Mouse (Mus musculus) kidney, embryonic 16.5 days (tissue): ENCODE data around the gene Tbk1. TPM values are rescaled to one million over a fixed set of nuclear protein-coding genes. Genes with fewer than 3 reads are reported as not detected.
A peak's percentile ranks its signal among the peaks of the same experiment; 100 is the strongest.

Experiments used
- ATAC-seq: fragments of 200-750 bp; cut with Nextera tagmentation; 2 replicates; pipeline ENCODE4 v1.8.0; 2017; ENCODE audit warnings: moderate TSS enrichment; ENCODE audit not compliant: low FRiP score, low TSS enrichment
- H3K27ac ChIP-seq: fragments of 300-500 bp; sonication (generic); 2 replicates; pipeline ENCODE4 v1.5.1; 2014; ENCODE audit warnings: low read length
- H3K27me3 ChIP-seq: fragments of 300-500 bp; sonication (generic); 2 replicates; pipeline ENCODE4 v1.6.1; 2014; ENCODE audit warnings: low read length, control low read depth, mixed read lengths; ENCODE audit not compliant: insufficient read depth
- H3K36me3 ChIP-seq: fragments of 300-500 bp; sonication (generic); 2 replicates; pipeline ENCODE4 v1.6.1; 2014; ENCODE audit warnings: low read length, control low read depth, mixed read lengths; ENCODE audit not compliant: insufficient read depth
- H3K4me1 ChIP-seq: fragments of 300-500 bp; sonication (generic); 2 replicates; pipeline ENCODE4 v1.6.1; 2014; ENCODE audit warnings: low read length, control low read depth, mixed read lengths; ENCODE audit not compliant: insufficient read depth
- H3K4me2 ChIP-seq: fragments of 300-500 bp; sonication (generic); replicated peaks from 2 replicates; pipeline ENCODE4 v1.6.1; 2014; ENCODE audit warnings: low read depth, low read length
- H3K4me3 ChIP-seq: fragments of 300-500 bp; sonication (generic); 2 replicates; pipeline ENCODE4 v1.5.1; 2014; ENCODE audit warnings: mild to moderate bottlenecking, low read length
- H3K9ac ChIP-seq: fragments of 300-500 bp; sonication (generic); replicated peaks from 2 replicates; pipeline ENCODE4 v1.6.1; 2014; ENCODE audit warnings: low read length
- H3K9me3 ChIP-seq: fragments of 300-500 bp; sonication (generic); 2 replicates; pipeline ENCODE4 v1.6.1; 2016; ENCODE audit warnings: low read length, control low read depth
- WGBS: fragments of 180-500 bp; shearing (Covaris S2); extraction: QIAGEN DNeasy Blood & Tissue Kit; methylation state at CpG from one replicate; pipeline ENCODE4 v1.1.7; 2014; 5-methylcytosine and 5-hydroxymethylcytosine counted together
- polyA plus RNA-seq: library from polyadenylated mRNA; unstranded; fragments of >200 nt; fragmentation: Nextera tagmentation; extraction: Ambion mirVana; gene quantifications from 2 replicates; pipeline ENCODE4 v1.2.1, GENCODE M21; 2015

Tbk1 gene
- polyA plus RNA-seq, 1 experiment from 2014 or later = 34.2 TPM

- Histone ChIP-seq H3K9me3 (no peaks in the 10 kb centered on the region), H3K4me1 (no peaks in the 10 kb centered on the region), H3K27ac (no peak overlapping the region), H3K4me3 (no peak overlapping the region), H3K27me3 (no peaks in the 10 kb centered on the region), H3K36me3 (peaks cover 74% of the 10 kb centered on the region), H3K4me2 (no peak overlapping the region), H3K9ac (no peak overlapping the region)
- ATAC-seq = no peak
- 80% methylated on average over 6 of the region's 6 CpGs for WGBS
These were observed 30.3 kb downstream of the Tbk1 start for GRCm38 (mm10) chr10:121556263-121556662.

GRCm38 (mm10) chr10:121550334-121550733, 36.3 kb downstream of the Tbk1 start:
- peaks cover 74% of the 10 kb centered on the region for H3K36me3 ChIP-seq
- ATAC-seq = no peak
- H3K27me3 ChIP-seq = no peaks in the 10 kb centered on the region

GRCm38 (mm10) chr10:121549670-121550069, 36.9 kb downstream of the Tbk1 start:
- Histone ChIP-seq H3K4me3 (no peak overlapping the region), H3K27me3 (no peaks in the 10 kb centered on the region), H3K4me1 (no peaks in the 10 kb centered on the region), H3K27ac (no peak overlapping the region), H3K4me2 (no peak overlapping the region), H3K9me3 (no peaks in the 10 kb centered on the region), H3K36me3 (peaks cover 70% of the 10 kb centered on the region), H3K9ac (no peak overlapping the region)
- ATAC-seq = no peak
- WGBS = 81% methylated on average over 5 of the region's 5 CpGs

More at GRCm38 (mm10) chr10:121550334-121550733, 36.3 kb downstream of the Tbk1 start:
- no peaks in the 10 kb centered on the region for H3K9me3 ChIP-seq
- H3K4me2 ChIP-seq = no peak overlapping the region
- H3K4me3 ChIP-seq = no peak overlapping the region
- H3K9ac ChIP-seq = no peak overlapping the region
- 78% methylated on average over 9 of the region's 9 CpGs for WGBS
- H3K4me1 ChIP-seq = no peaks in the 10 kb centered on the region
- no peak overlapping the region for H3K27ac ChIP-seq

DNA sequence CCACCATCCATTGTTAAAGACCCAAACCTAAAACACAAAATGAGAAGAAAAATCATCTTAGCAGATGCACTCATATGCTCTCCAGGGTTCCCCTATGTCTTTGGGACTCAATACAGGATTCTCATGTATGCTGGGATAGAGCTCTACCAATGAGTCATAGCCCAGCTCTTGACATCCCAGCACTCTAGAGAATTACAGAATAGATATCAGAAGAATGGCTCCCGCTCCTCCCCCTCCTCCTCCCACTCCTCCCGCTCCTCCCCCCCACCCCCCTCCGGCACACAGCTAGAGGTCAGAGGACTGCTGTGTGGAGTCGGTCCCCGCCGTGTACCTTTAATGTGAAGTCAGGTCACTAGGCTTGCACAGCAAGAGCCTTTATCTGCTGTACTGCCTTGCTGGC, 39.4 kb downstream of the Tbk1 start:
- H3K4me1 ChIP-seq = no peaks in the 10 kb centered on the region
- no peaks in the 10 kb centered on the region for H3K27me3 ChIP-seq
- no peak overlapping the region for H3K27ac ChIP-seq
- ATAC-seq = no peak
- H3K9me3 ChIP-seq = no peaks in the 10 kb centered on the region
- H3K4me3 ChIP-seq = no peak overlapping the region
- peaks cover 49% of the 10 kb centered on the region for H3K36me3 ChIP-seq
- H3K9ac ChIP-seq = no peak overlapping the region
- WGBS = 78% methylated on average over 6 of the region's 6 CpGs
- H3K4me2 ChIP-seq = no peak overlapping the region

GRCm38 (mm10) chr10:121543577-121543976, 43.0 kb downstream of the Tbk1 start:
- Histone ChIP-seq H3K36me3 (peaks cover 26% of the 10 kb centered on the region), H3K27ac (no peak overlapping the region), H3K4me2 (no peak overlapping the region), H3K27me3 (no peaks in the 10 kb centered on the region), H3K9ac (no peak overlapping the region), H3K9me3 (no peaks in the 10 kb centered on the region), H3K4me1 (no peaks in the 10 kb centered on the region), H3K4me3 (no peak overlapping the region)
- no peak for ATAC-seq
- 88% methylated on average over 6 of the region's 6 CpGs for WGBS

DNA sequence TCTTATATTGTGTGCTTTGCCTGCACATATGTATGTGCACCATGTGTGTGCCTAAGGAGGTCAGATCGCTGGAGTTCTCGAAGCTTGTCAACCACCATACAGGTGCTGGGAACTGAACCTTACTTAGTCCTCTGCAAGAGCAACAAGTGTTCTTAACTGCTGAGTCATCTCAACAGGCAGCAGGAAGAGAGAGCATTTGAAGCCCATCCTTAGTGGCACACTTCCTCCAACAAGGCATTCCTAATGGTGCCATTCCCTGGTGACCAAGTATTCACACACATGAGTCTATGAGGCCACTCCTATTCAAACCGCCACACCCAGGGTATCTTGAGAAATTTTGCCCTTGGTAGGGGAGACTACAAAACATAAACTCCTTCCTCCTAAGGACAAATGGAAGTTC, 44.4 kb downstream of the Tbk1 start:
- Histone ChIP-seq H3K9me3 (no peaks in the 10 kb centered on the region), H3K4me1 (no peaks in the 10 kb centered on the region), H3K9ac (no peak overlapping the region), H3K27ac (no peak overlapping the region), H3K4me3 (no peak overlapping the region), H3K27me3 (no peaks in the 10 kb centered on the region), H3K4me2 (no peak overlapping the region), H3K36me3 (peaks cover 17% of the 10 kb centered on the region)
- WGBS = 95% methylated on average over 3 of the region's 3 CpGs
- ATAC-seq = no peak

- Histone ChIP-seq H3K4me1 (peaks cover 10% of the 10 kb centered on the region; the same call in 1 of the 2 replicates), H3K36me3 (no peaks in the 10 kb centered on the region), H3K4me2 (no peak overlapping the region), H3K27me3 (no peaks in the 10 kb centered on the region), H3K9ac (no peak overlapping the region), H3K27ac (no peak overlapping the region), H3K9me3 (no peaks in the 10 kb centered on the region), H3K4me3 (no peak overlapping the region)
- ATAC-seq = no peak
- WGBS = 44% methylated on average over 4 of the region's 4 CpGs
These were observed 51.6 kb downstream of the Tbk1 start for GRCm38 (mm10) chr10:121534995-121535394.

DNA sequence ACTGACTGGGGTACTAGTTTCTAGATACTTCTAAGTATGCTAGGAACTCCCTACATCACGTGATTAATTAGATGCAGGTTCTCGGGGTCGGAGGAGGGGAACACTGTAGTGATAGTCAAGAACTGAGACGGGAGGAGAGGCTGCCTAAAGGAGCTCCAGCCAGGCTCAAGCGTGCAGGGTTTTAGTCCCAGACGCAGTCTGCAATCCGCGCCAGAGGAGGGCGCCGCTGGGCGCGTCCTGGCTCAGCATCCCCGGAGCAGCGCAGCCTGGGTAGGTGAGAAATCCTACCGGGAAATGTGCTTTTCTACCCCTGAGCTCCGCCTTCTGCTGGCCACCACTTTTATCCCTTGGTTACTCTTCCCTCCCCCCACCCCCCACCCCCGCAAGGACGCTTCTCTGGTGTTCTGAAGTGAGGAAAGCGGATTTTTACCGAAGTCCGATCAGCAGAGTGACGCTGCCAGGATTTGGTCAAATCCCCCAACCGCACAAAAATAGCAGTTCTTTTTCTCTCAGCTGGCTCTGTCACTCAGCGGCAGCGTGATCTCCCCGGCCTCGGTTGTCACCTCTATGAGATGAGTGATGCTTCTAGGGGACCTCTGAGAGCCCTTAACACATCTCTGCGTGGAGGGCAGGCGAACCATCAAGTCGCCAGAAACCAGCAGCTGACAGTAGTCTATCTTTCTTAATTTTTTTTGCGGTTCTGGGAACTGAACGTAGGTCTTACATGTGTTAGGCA, 53.3 kb downstream of the Tbk1 start:
- peak overlapping the region; percentile 36 for H3K4me3 ChIP-seq
- no peak overlapping the region for H3K27ac ChIP-seq
- peak overlapping the region; percentile 56 for H3K4me2 ChIP-seq
- 15% methylated on average over 32 of the region's 32 CpGs for WGBS
- H3K27me3 ChIP-seq = no peaks in the 10 kb centered on the region
- 0 out of 2 replicates have a peak, but pooled peaks cover 3% of the 10 kb centered on the region for H3K9me3 ChIP-seq
- peak; percentile 39; the same call in 1 of the 2 replicates for ATAC-seq
- H3K36me3 ChIP-seq = no peaks in the 10 kb centered on the region
- peaks cover 10% of the 10 kb centered on the region; the same call in 1 of the 2 replicates for H3K4me1 ChIP-seq
- H3K9ac ChIP-seq = peak overlapping the region; percentile 29

DNA sequence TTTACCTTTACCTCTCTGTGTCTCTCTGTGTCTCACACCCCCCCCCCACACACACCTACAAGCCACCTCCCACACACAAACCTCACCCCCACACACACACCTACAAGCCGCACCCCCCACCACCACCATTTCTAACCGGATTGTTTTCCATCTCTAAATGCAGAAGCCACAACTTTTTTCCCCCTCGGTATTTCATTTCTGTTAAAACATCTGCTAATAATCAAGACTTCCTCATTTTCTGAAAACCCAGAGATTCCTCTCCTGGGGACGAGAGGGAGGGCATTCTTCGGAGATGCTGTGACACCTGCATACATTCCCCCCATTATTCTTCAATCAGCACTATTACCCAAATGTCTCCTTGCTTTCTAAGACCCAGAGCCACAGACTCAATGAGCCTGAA, 55.0 kb downstream of the Tbk1 start:
- Histone ChIP-seq H3K9me3 (0 out of 2 replicates have a peak, but pooled peaks cover 3% of the 10 kb centered on the region), H3K9ac (no peak overlapping the region), H3K36me3 (no peaks in the 10 kb centered on the region), H3K27ac (no peak overlapping the region), H3K4me1 (peaks cover 10% of the 10 kb centered on the region; the same call in 1 of the 2 replicates), H3K27me3 (no peaks in the 10 kb centered on the region), H3K4me2 (no peak overlapping the region), H3K4me3 (no peak overlapping the region)
- no peak for ATAC-seq
- WGBS = 72% methylated on average over 5 of the region's 5 CpGs

GRCm38 (mm10) chr10:121530365-121531003, 56.1 kb downstream of the Tbk1 start:
- Histone ChIP-seq H3K27me3 (no peaks in the 10 kb centered on the region), H3K4me2 (no peak overlapping the region), H3K27ac (no peak overlapping the region), H3K9me3 (0 out of 2 replicates have a peak, but pooled peaks cover 3% of the 10 kb centered on the region), H3K4me3 (no peak overlapping the region), H3K36me3 (no peaks in the 10 kb centered on the region), H3K9ac (no peak overlapping the region), H3K4me1 (peaks cover 10% of the 10 kb centered on the region; the same call in 1 of the 2 replicates)
- ATAC-seq = no peak
- WGBS = 83% methylated on average over 8 of the region's 8 CpGs
